Mouse (Mus musculus): ENCODE data around the gene Trpc3.

GRCm38 (mm10) chr3:36667814-36668213, 22.2 kb downstream of the Trpc3 start:
- TF ChIP-seq CTCF (IDR thresholded peaks at IDR 0.05; ENCODE audit: borderline replicate concordance, insufficient read depth, low read length) = no peak
- no peak for TF ChIP-seq POLR2A (IDR thresholded peaks at IDR 0.05; ENCODE audit: low read depth, low read length)

Data from embryonic fibroblast, embryonic 13.5 days (primary cell).